ENCODE assay signal across 28 mouse cellular contexts in the genomic region with DNA sequence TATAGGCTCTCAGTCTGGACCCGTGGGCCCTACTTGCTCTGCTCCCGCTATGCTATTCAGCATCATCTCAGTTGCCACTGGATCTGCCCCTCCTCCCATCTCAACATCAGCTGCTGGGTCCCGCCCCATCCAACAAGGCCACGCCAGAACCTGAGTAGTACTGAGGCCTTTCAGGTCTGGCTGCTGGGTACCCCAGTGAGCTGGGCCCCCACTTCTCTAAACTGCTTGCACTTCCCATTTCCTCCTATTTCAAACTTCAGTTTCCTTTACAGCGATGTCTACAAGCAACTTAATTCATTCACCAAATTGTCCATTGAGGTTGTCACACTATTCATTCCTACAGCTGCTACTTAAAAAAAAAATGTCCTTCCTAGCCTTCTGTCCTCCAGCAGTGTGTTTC. TPM values are rescaled to one million over a fixed set of nuclear protein-coding genes. Genes with fewer than 3 reads are reported as not detected.
A peak's percentile ranks its signal among the peaks of the same experiment; 100 is the strongest.
DNase-seq lines count a peak whose midpoint lies in the region; ATAC-seq and TF ChIP-seq lines count a peak whose summit lies in the region.
"Had no signal": no experiment of that assay in that cellular context is flagged by ENCODE, and none has a peak within 500 bp of the region (broad histone marks: within the 10 kb centered on the region; RNA-seq: fewer than 3 reads in every experiment).

No protein-coding gene starts in this region.

- DNase-seq in hindbrain, postnatal 0 days (ENCODE audit: low spot score), result no peak
- DNase-seq in hindbrain, embryonic 11.5 days (ENCODE audit: low spot score), result no peak
- DNase-seq in layer of hippocampus, adult 8-10 months (ENCODE audit: low spot score in 2 of 2), result no peak
- DNase-seq in layer of hippocampus, postnatal 14 days (ENCODE audit: low spot score in 2 of 2), result no peak
- DNase-seq: adrenal gland, adult 2 months; adrenal gland, postnatal 36 days; cerebellum, adult 8-10 months; cerebellum, postnatal 36 days; gastrocnemius, postnatal 10 days; kidney, adult 8-10 months; layer of hippocampus, adult 9-11 months; liver; lung, adult 2 months; lung, postnatal 10 days; retina, postnatal 1 day; right cerebral cortex, postnatal 14 days had no signal

- 84% methylated on average over 5 of the region's 5 CpGs for WGBS in hindbrain, postnatal 0 days
- WGBS in hindbrain, embryonic 11.5 days, result 85% methylated on average over 5 of the region's 5 CpGs
- 62% methylated on average over 5 of the region's 5 CpGs for WGBS in bone marrow, adult 2 months

- no peaks in the 10 kb centered on the region for H3K27me3 ChIP-seq in hindbrain, postnatal 0 days (ENCODE audit: insufficient read depth, low read length)
- no peaks in the 10 kb centered on the region for H3K27me3 ChIP-seq in hindbrain, embryonic 11.5 days (ENCODE audit: control insufficient read depth, insufficient read depth, low read length)
- H3K27me3 ChIP-seq: forebrain, embryonic 13.5 days; heart, embryonic 15.5 days; intestine, embryonic 15.5 days; midbrain, embryonic 12.5 days; neural tube, embryonic 13.5 days had no signal

- H3K27ac ChIP-seq in hindbrain, postnatal 0 days, result peak overlapping the region; percentile 41; the same call in 1 of the 2 replicates
- no peak overlapping the region for H3K27ac ChIP-seq in hindbrain, embryonic 11.5 days (ENCODE audit: low read depth, low read length)
- H3K27ac ChIP-seq in bone marrow, adult 2 months (ENCODE audit: control insufficient read depth, insufficient read depth, low read depth, low read length, poor library complexity), result peak overlapping the region; percentile 29; the same call in 1 of the 2 replicates
- H3K27ac ChIP-seq: forebrain, embryonic 13.5 days; heart, embryonic 15.5 days; hindbrain, embryonic 14.5 days; intestine, embryonic 15.5 days; kidney, postnatal 0 days; liver, embryonic 14.5 days; midbrain, embryonic 12.5 days; neural tube, embryonic 13.5 days had no signal

- no peak overlapping the region for H3K4me2 ChIP-seq in hindbrain, postnatal 0 days (ENCODE audit: low read depth, low read length)
- H3K4me2 ChIP-seq in hindbrain, embryonic 11.5 days (replicated peaks; ENCODE audit: low read depth, low read length), result no peak overlapping the region
- H3K4me2 ChIP-seq: forebrain, embryonic 13.5 days; heart, embryonic 15.5 days; hindbrain, embryonic 14.5 days; intestine, embryonic 15.5 days; midbrain, embryonic 12.5 days; neural tube, embryonic 13.5 days had no signal

- H3K36me3 ChIP-seq in hindbrain, postnatal 0 days (ENCODE audit: insufficient read depth, low read length), result peaks cover 4% of the 10 kb centered on the region; the same call in 1 of the 2 replicates
- no peaks in the 10 kb centered on the region; the same call in 1 of the 2 replicates for H3K36me3 ChIP-seq in hindbrain, embryonic 11.5 days (ENCODE audit: control insufficient read depth, insufficient read depth, low read length)
- H3K36me3 ChIP-seq: intestine, embryonic 15.5 days had no signal

- H3K4me3 ChIP-seq in hindbrain, postnatal 0 days (ENCODE audit: low read length), result no peak overlapping the region
- no peak overlapping the region for H3K4me3 ChIP-seq in hindbrain, embryonic 11.5 days (ENCODE audit: low read depth, low read length)
- no peak overlapping the region for H3K4me3 ChIP-seq in bone marrow, adult 2 months (replicated peaks; ENCODE audit: control insufficient read depth, low read depth, low read length)
- H3K4me3 ChIP-seq: forebrain, embryonic 13.5 days; heart, embryonic 15.5 days; intestine, embryonic 15.5 days; midbrain, embryonic 12.5 days; neural tube, embryonic 13.5 days had no signal

- H3K9ac ChIP-seq in hindbrain, postnatal 0 days (replicated peaks; ENCODE audit: low read length), result no peak overlapping the region
- H3K9ac ChIP-seq in hindbrain, embryonic 11.5 days (ENCODE audit: low read depth, low read length), result no peak overlapping the region
- H3K9ac ChIP-seq: forebrain, embryonic 13.5 days; heart, embryonic 15.5 days; hindbrain, embryonic 14.5 days; intestine, embryonic 15.5 days; liver, embryonic 14.5 days; midbrain, embryonic 12.5 days; neural tube, embryonic 13.5 days had no signal

- no peaks in the 10 kb centered on the region for H3K9me3 ChIP-seq in hindbrain, postnatal 0 days (ENCODE audit: low read length)
- H3K9me3 ChIP-seq in hindbrain, embryonic 11.5 days (ENCODE audit: control insufficient read depth, low read length), result no peaks in the 10 kb centered on the region
- H3K9me3 ChIP-seq: forebrain, embryonic 13.5 days; heart, embryonic 15.5 days; intestine, embryonic 15.5 days; midbrain, embryonic 12.5 days; neural tube, embryonic 13.5 days had no signal

- peaks cover 28% of the 10 kb centered on the region for H3K4me1 ChIP-seq in hindbrain, postnatal 0 days (ENCODE audit: insufficient read depth, low read length)
- H3K4me1 ChIP-seq in hindbrain, embryonic 11.5 days (replicated peaks; ENCODE audit: control insufficient read depth, insufficient read depth, low read length), result peaks cover 14% of the 10 kb centered on the region
- peaks cover 2% of the 10 kb centered on the region; the same call in 1 of the 2 replicates for H3K4me1 ChIP-seq in bone marrow, adult 2 months (ENCODE audit: control insufficient read depth, insufficient read depth, low read length)

- TF ChIP-seq POLR2A in bone marrow, adult 2 months (IDR thresholded peaks at IDR 0.05; ENCODE audit: borderline replicate concordance, control insufficient read depth, low read depth, low read length), result no peak

- no peak for ATAC-seq in hindbrain, postnatal 0 days
- ATAC-seq in hindbrain, embryonic 11.5 days (ENCODE audit: low FRiP score), result no peak
- peak; percentile 17 for ATAC-seq in megakaryocyte progenitor cell, adult 5-6 weeks (replicated peaks; ENCODE audit: poor library complexity)
- no peak for ATAC-seq in cerebellum, adult (ENCODE audit: insufficient number of reproducible peaks, low FRiP score, low TSS enrichment)
- ATAC-seq: CD4-positive, CD25-positive, alpha-beta regulatory T cell, adult 4 months; forebrain, embryonic 13.5 days; intestine, embryonic 15.5 days had no signal

- TF ChIP-seq CTCF in hindbrain, postnatal 0 days (IDR thresholded peaks at IDR 0.05; ENCODE audit: low read depth), result no peak
- no peak for TF ChIP-seq CTCF in bone marrow, adult 2 months (IDR thresholded peaks at IDR 0.05; ENCODE audit: control insufficient read depth, insufficient read depth, low read length)

RNA-seq across cellular contexts. Expression of a gene that starts 49.8 kb away (rescaled TPM):
- 84.7 and 85.2 TPM in 2 replicates for total RNA-seq in hindbrain, postnatal 0 days (2014; rRNA removed)
- 29.4 and 33.5 TPM in 2 replicates for polyA plus RNA-seq in hindbrain, postnatal 0 days (2015; fragmentation: Nextera tagmentation; extraction: Ambion mirVana)
- 19.4 and 24.3 TPM in 2 replicates for polyA plus RNA-seq in hindbrain, embryonic 11.5 days (2014; fragmentation: Nextera tagmentation; extraction: Ambion mirVana)
- 61.8 and 136 TPM in 2 replicates for polyA plus RNA-seq in bone marrow, adult 2 months (2011; ENCODE audit: insufficient read depth, insufficient read length, low replicate concordance, missing spikeins)
- total RNA-seq in megakaryocyte progenitor cell, adult 5-6 weeks (2015), result 24.1 and 36.8 TPM in 2 replicates
- 49.3 and 51.3 TPM in 2 replicates for total RNA-seq in megakaryocyte progenitor cell, adult 5-6 weeks (2017)
- total RNA-seq in layer of hippocampus, adult 8-10 months (2022), result 10 to 100 TPM; 62.7 to 74.3 (median 68.2) TPM
- 10 to 100 TPM; 65.5 to 65.6 TPM for total RNA-seq in layer of hippocampus, postnatal 14 days (2021)
